Mouse (Mus musculus) cerebellum, postnatal 25 days (tissue): ENCODE results near the gene Mmp27.

Source experiments
- DNase-seq, 2 experiments: peaks; one replicate each; pipeline ENCODE4 v3.0.0; 2021; ENCODE audit warnings: mixed read lengths in 2 of 2

The Mmp27 gene

DNA sequence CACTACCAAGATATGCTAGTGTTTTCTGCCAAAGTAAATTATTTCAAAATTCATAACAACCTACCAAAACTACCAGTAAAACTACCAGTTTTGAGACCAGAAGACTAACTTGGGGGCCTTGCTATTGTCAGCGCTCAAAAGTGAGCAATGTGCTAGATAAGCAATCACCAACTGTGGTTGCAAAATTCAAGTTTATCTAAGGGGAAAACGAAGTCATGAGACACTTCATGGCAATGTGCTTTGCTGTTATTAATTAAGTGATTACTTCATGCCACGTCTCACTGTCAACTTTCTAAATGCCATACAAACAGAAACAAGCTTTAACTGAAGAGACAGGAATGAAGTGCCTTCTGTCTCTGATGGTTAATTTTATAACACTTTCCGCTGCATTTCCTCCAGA, at the start of gene Mmp27:
Gene Mmp27, plus strand, starts transcription at position 235 of the 400 bp plus-strand sequence.
- no peak for DNase-seq

GRCm38 (mm10) chr9:7526255-7526940, 44.8 kb upstream of the Mmp27 start:
- no peak for DNase-seq

GRCm38 (mm10) chr9:7542763-7543162, 28.4 kb upstream of the Mmp27 start:
- DNase-seq: no peak

DNA sequence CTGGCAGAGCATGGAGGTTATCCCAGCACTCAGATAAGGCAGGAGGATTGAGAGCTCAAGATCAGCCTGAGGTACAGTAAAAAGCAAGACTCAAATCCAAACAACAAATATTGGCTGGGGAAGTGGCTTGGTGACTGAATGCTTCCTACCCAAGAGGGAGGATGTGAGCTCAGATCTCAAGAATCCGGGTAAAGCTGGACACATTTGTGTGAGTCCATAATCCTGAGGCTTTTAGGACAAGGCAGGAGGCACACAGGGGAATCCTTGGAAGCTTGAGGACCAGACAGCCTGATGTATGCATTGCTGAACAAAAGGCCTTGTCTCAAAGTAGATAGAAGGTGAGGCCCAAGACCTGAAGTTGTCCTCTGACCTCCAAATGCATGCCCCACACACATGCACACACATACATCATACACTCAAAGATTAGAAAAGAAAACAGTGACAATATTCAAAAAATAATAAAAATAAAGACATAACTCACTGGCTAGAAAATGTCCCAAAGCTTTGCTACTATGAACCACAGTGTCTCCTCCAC, 26.2 kb upstream of the Mmp27 start:
- DNase-seq: no peak

DNA sequence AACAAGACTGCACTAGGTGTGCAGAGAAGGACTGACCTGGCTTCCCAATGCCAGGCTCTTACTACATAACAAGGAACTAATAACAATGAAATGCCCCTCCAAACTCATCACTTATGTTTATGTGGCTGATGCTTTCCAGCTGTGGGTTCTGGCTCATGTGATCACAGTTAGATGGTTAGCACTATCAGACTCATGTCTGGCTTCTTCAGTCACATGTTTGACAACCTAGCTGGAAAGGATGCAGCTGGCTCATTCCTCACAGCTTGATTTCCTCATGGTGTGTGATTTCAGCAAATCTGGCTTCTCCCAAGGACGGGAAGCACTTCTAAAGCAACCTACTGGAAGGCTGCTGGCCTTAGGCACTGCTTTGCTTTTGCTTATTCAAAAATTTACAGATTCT, 25.7 kb upstream of the Mmp27 start:
- DNase-seq: no peak

GRCm38 (mm10) chr9:7545920-7546319, 25.3 kb upstream of the Mmp27 start:
- no peak for DNase-seq

- no peak for DNase-seq
Measured at GRCm38 (mm10) chr9:7551943-7552342, 19.3 kb upstream of the Mmp27 start.

DNA sequence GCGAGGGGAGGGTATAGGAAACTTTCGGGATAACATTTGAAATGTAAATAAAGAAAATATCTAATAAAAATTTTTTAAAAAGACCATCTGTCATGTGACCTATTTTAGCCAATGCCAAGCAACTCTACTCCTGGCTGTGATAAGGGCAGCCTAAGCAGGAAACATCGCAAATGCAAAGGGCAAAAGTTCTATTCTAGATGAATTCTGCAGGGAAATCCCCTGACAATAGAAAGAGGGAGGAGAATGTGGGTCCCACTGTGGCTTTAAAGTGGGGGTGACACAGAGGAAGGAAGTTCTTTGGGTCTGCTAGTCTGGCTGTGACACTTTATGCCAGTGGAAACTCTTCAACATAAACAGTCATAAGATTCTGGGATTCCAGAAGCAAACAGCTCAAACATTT, 17.7 kb upstream of the Mmp27 start:
- DNase-seq: no peak

GRCm38 (mm10) chr9:7554382-7554781, 16.8 kb upstream of the Mmp27 start:
- DNase-seq: peak in 1 of 2 experiments; percentile 18

GRCm38 (mm10) chr9:7558221-7559017, 12.8 kb upstream of the Mmp27 start, which contains the start of gene Mmp8:
Mmp8 (plus strand) TSS chr9:7558456.
- no peak for DNase-seq

DNA sequence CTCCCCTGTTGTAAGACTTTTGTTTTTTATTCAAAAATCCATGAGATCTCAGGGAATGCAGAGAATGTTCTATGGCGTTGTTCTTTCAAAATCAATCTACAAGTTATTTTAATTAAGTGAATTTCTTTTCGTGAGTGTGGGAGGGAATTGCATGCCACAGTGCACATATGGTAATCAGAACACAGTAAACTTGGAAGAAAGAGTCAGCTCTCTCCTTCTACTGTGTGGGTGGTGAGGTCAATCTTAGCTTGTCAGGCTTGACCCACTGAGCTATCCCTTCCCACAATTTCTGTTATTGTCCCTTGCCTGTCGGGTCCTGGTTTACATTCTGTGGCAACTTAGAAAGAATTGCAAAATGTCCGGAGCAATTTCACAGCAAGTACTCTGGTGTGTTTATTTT, 11.2 kb upstream of the Mmp27 start:
- no peak for DNase-seq

DNA sequence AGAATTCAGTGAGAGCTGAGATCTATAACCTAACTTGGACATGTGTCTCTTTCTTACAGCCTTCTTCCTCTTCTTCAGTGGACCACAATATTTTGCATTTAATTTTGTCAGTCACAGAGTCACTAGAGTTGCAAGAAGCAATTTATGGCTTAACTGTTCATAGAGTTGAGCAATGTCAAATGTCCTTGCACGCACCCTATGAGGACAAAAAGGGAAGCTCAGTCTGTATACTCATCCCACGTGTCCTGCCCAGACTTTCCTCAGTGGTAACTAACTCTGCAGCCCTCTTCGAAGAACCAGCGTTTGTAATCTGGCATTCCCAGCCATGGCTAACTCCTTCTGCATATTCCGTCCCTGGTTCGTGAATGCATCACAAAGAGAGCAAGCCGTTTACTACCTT, 3.8 kb upstream of the Mmp27 start:
- no peak for DNase-seq

DNA sequence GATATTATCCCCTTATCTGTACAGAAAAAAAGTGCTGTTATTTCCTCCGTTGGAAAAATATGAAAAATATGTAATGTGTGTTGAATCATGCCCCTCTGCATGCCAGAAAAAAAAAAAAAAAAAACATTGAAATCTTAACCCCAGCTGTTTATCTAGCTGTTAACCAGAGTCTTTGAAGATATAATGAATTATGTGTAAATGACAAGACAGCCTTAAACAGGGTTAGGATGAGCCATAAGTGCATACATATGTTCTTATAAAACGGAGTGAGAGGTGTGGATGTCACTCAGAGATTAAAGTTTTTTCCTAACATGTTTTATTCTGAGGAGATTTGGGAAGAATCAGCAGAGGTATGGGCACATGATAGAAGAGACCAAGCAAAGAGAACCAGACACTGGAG, 3.3 kb upstream of the Mmp27 start:
- no peak for DNase-seq

GRCm38 (mm10) chr9:7570485-7570884, 711 bp upstream of the Mmp27 start:
- DNase-seq: no peak

GRCm38 (mm10) chr9:7572188-7572587, 992 bp downstream of the Mmp27 start:
- no peak for DNase-seq

- no peak for DNase-seq
Measured at GRCm38 (mm10) chr9:7572663-7573308, 1.6 kb downstream of the Mmp27 start.

DNA sequence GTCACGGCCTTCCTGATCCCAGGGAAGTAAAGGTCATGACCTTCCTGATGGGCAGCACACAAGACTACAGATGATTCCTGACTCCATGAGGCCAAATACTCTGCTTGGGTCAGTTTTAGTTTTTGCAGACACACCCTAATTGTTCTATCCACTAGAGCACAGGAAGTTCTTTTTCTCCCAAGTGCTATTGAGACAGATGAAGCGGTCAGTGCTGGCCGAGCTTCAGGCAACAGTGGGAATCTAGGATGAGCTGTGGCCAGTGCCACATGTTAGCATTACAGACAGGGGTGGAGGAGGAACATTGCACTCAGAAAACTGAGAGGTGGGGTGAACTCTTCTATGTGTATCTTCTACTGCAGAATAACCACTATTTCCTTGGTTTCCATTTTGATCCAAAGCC, 4.3 kb downstream of the Mmp27 start:
- no peak for DNase-seq

- no peak for DNase-seq
Measured at GRCm38 (mm10) chr9:7577371-7577770, 6.2 kb downstream of the Mmp27 start.

GRCm38 (mm10) chr9:7590063-7590462, 18.9 kb downstream of the Mmp27 start:
- no peak for DNase-seq

- no peak for DNase-seq
Measured at GRCm38 (mm10) chr9:7593272-7593812, 22.1 kb downstream of the Mmp27 start.

GRCm38 (mm10) chr9:7594816-7595540, 23.8 kb downstream of the Mmp27 start:
- peak; percentile 77 to 83 for DNase-seq

DNA sequence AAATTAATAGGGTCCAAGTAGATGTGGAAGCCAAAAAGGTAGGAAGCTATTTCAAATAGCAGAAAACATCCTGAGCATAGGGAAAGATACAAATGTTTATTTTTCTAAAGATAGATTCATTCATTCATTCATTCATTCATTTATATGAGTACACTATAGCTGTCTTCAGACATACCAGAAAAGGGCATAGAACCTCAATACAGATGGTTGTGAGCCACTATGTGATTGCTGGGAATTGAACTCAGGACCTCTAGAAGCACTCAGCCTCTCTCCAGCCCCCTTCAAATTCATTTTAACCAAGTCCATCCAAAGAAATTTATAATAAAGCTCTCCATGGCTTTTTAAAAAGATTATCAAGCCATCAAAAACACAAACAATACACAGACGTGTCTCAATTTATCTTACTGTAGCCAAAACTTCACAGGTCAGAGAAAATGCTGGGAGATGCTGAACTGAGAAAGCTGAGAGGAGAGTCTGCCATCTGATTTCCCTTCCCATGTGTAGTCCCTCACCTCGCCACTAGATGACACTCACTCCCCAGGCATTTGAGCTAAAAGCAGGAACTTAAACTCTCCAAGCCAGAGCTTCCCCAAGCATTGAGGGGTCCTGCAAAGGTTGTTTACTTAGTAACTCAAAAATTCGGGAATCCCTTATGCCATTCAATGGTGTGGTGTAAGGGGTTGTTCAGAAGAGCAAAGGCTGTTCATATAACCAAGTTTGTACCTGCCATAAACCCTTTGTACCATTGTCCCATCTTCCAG, 32.0 kb downstream of the Mmp27 start:
- peak; percentile 74 to 82 for DNase-seq
